Mouse (Mus musculus): Measurements from ENCODE around the gene Gm16253. TPM values are rescaled to one million over a fixed set of nuclear protein-coding genes. Genes with fewer than 3 reads are reported as not detected.

Gene Gm16253
- polyA plus RNA-seq, 1 experiment from 2014 or later = 0.78 TPM

GRCm38 (mm10) chr3:96598156-96599068, 21.6 kb downstream of the Gm16253 start:
- H3K27me3 ChIP-seq (replicated peaks; ENCODE audit: insufficient read depth, low read length) = peaks cover 8% of the 10 kb centered on the region; the same call in 1 of the 2 replicates
- H3K9ac ChIP-seq (replicated peaks; ENCODE audit: low read depth) = peak overlapping the region; percentile 9; the same call in 1 of the 2 replicates
- peak overlapping the region; percentile 85 for H3K4me2 ChIP-seq (replicated peaks; ENCODE audit: low read depth, low read length)
- H3K27ac ChIP-seq (ENCODE audit: low read length) = no peak overlapping the region
- H3K36me3 ChIP-seq (ENCODE audit: insufficient read depth, low read length) = no peaks in the 10 kb centered on the region
- no peaks in the 10 kb centered on the region for H3K9me3 ChIP-seq (ENCODE audit: low read length)
- H3K4me3 ChIP-seq (ENCODE audit: low read depth, low read length) = peak overlapping the region; percentile 29
- 4% methylated on average over 49 of the region's 54 CpGs for WGBS
- ATAC-seq (no peak), DNase-seq (ENCODE audit: low spot score) (peak; percentile 60)
- TF ChIP-seq EP300 (IDR thresholded peaks at IDR 0.05) (no peak), CTCF (IDR thresholded peaks at IDR 0.05) (no peak)
- H3K4me1 ChIP-seq (ENCODE audit: insufficient read depth, low read depth, low read length) = peaks cover 17% of the 10 kb centered on the region

- Histone ChIP-seq H3K27ac (ENCODE audit: low read length) (no peak overlapping the region), H3K4me1 (ENCODE audit: insufficient read depth, low read depth, low read length) (peaks cover 17% of the 10 kb centered on the region), H3K9me3 (ENCODE audit: low read length) (no peaks in the 10 kb centered on the region), H3K9ac (replicated peaks; ENCODE audit: low read depth) (no peak overlapping the region), H3K27me3 (replicated peaks; ENCODE audit: insufficient read depth, low read length) (peaks cover 8% of the 10 kb centered on the region; the same call in 1 of the 2 replicates), H3K4me2 (replicated peaks; ENCODE audit: low read depth, low read length) (no peak overlapping the region), H3K4me3 (ENCODE audit: low read depth, low read length) (no peak overlapping the region), H3K36me3 (ENCODE audit: insufficient read depth, low read length) (no peaks in the 10 kb centered on the region)
- no peak for ATAC-seq
- TF ChIP-seq EP300 (IDR thresholded peaks at IDR 0.05) = no peak
- TF ChIP-seq CTCF (IDR thresholded peaks at IDR 0.05) = no peak
- 61% methylated on average over 8 of the region's 8 CpGs for WGBS
- no peak for DNase-seq (ENCODE audit: low spot score)
Measured at GRCm38 (mm10) chr3:96599069-96599393, 22.2 kb downstream of the Gm16253 start.

GRCm38 (mm10) chr3:96599411-96599810, 22.6 kb downstream of the Gm16253 start:
- no peak overlapping the region for H3K9ac ChIP-seq (replicated peaks; ENCODE audit: low read depth)
- no peak overlapping the region for H3K4me3 ChIP-seq (ENCODE audit: low read depth, low read length)
- peaks cover 8% of the 10 kb centered on the region; the same call in 1 of the 2 replicates for H3K27me3 ChIP-seq (replicated peaks; ENCODE audit: insufficient read depth, low read length)
- no peak for ATAC-seq
- no peaks in the 10 kb centered on the region for H3K9me3 ChIP-seq (ENCODE audit: low read length)
- H3K36me3 ChIP-seq (ENCODE audit: insufficient read depth, low read length) = no peaks in the 10 kb centered on the region
- no peak for TF ChIP-seq EP300 (IDR thresholded peaks at IDR 0.05)
- no peak for TF ChIP-seq CTCF (IDR thresholded peaks at IDR 0.05)
- H3K4me2 ChIP-seq (replicated peaks; ENCODE audit: low read depth, low read length) = no peak overlapping the region
- 75% methylated on average over 3 of the region's 3 CpGs for WGBS
- DNase-seq (ENCODE audit: low spot score) = no peak
- H3K27ac ChIP-seq (ENCODE audit: low read length) = no peak overlapping the region
- peaks cover 17% of the 10 kb centered on the region for H3K4me1 ChIP-seq (ENCODE audit: insufficient read depth, low read depth, low read length)

- under 1% methylated on average over 26 of the region's 27 CpGs for WGBS
- Histone ChIP-seq H3K27ac (ENCODE audit: low read length) (peak within 1 kb of the TSS; percentile 89), H3K4me1 (ENCODE audit: insufficient read depth, low read depth, low read length) (peaks cover 17% of the 10 kb centered on the region), H3K9me3 (ENCODE audit: low read length) (no peaks in the 10 kb centered on the region), H3K27me3 (replicated peaks; ENCODE audit: insufficient read depth, low read length) (peaks cover 8% of the 10 kb centered on the region; the same call in 1 of the 2 replicates), H3K36me3 (ENCODE audit: insufficient read depth, low read length) (no peaks in the 10 kb centered on the region), H3K4me2 (replicated peaks; ENCODE audit: low read depth, low read length) (peak within 1 kb of the TSS; percentile 70), H3K9ac (replicated peaks; ENCODE audit: low read depth) (peak within 1 kb of the TSS; percentile 35; the same call in 1 of the 2 replicates), H3K4me3 (ENCODE audit: low read depth, low read length) (peak within 1 kb of the TSS; percentile 61)
- peak; percentile 98 for DNase-seq (ENCODE audit: low spot score)
- peak; percentile 97 for ATAC-seq
- TF ChIP-seq CTCF (IDR thresholded peaks at IDR 0.05) (no peak), EP300 (IDR thresholded peaks at IDR 0.05) (no peak)
Measured at GRCm38 (mm10) chr3:96600639-96601250, 24.0 kb downstream of the Gm16253 start, which contains the start of gene Lix1l. Lix1l (plus strand) TSS chr3:96601149.

- 3% methylated on average over 21 of the region's 40 CpGs for WGBS
- peak; percentile 79 for DNase-seq (ENCODE audit: low spot score)
- H3K27me3 ChIP-seq (replicated peaks; ENCODE audit: insufficient read depth, low read length) = peaks cover 4% of the 10 kb centered on the region; the same call in 1 of the 2 replicates
- no peaks in the 10 kb centered on the region for H3K9me3 ChIP-seq (ENCODE audit: low read length)
- H3K27ac ChIP-seq (ENCODE audit: low read length) = peak overlapping the region; percentile 89
- peaks cover 15% of the 10 kb centered on the region for H3K4me1 ChIP-seq (ENCODE audit: insufficient read depth, low read depth, low read length)
- TF ChIP-seq EP300 (IDR thresholded peaks at IDR 0.05) = no peak
- TF ChIP-seq CTCF (IDR thresholded peaks at IDR 0.05) = 0 out of 2 replicates have a peak, but pooled peaks have one; percentile 4
- peak overlapping the region; percentile 35; the same call in 1 of the 2 replicates for H3K9ac ChIP-seq (replicated peaks; ENCODE audit: low read depth)
- peak overlapping the region; percentile 70 for H3K4me2 ChIP-seq (replicated peaks; ENCODE audit: low read depth, low read length)
- no peaks in the 10 kb centered on the region for H3K36me3 ChIP-seq (ENCODE audit: insufficient read depth, low read length)
- ATAC-seq = peak; percentile 70
- peak overlapping the region; percentile 61 for H3K4me3 ChIP-seq (ENCODE audit: low read depth, low read length)
Measured at GRCm38 (mm10) chr3:96601251-96601787, 24.5 kb downstream of the Gm16253 start.

Measured in lung, postnatal 0 days (tissue).